Mouse (Mus musculus) kidney, adult 2 months (tissue): Measurements from ENCODE around the gene Lrrk1. TPM values are rescaled to one million over a fixed set of nuclear protein-coding genes. Genes with fewer than 3 reads are reported as not detected.

Experiments used
- DNase-seq: peaks from one replicate; pipeline ENCODE4 v3.0.0; 2021
- H3K27ac ChIP-seq: fragments of 200-500 bp; 2 replicates; pipeline ENCODE4 v1.5.1; 2012; ENCODE audit warnings: low read depth, low read length, control low read depth, inconsistent platforms; ENCODE audit not compliant: insufficient read depth
- H3K27me3 ChIP-seq: fragments of 200-500 bp; replicated peaks from 2 replicates; pipeline ENCODE4 v1.6.1; 2012; ENCODE audit warnings: mild to moderate bottlenecking, moderate library complexity, low read length, inconsistent platforms; ENCODE audit not compliant: control insufficient read depth, insufficient read depth
- H3K36me3 ChIP-seq: fragments of 200-500 bp; 2 replicates; pipeline ENCODE4 v1.6.1; 2012; ENCODE audit warnings: mild to moderate bottlenecking, moderate library complexity, low read length, inconsistent platforms; ENCODE audit not compliant: control insufficient read depth, insufficient read depth
- H3K4me1 ChIP-seq: fragments of 200-500 bp; 2 replicates; pipeline ENCODE4 v1.6.1; 2011; ENCODE audit warnings: low read length; ENCODE audit not compliant: control insufficient read depth, insufficient read depth
- H3K4me3 ChIP-seq: fragments of 200-500 bp; 2 replicates; pipeline ENCODE4 v1.5.1; 2011; ENCODE audit warnings: mild to moderate bottlenecking, low read depth, low read length, control low read depth; ENCODE audit not compliant: insufficient read depth
- CTCF ChIP-seq: fragments of 200-500 bp; conservative IDR thresholded peaks from 2 replicates; pipeline ENCODE4 v1.5.1; 2011; ENCODE audit warnings: low read depth, mild to moderate bottlenecking, control low read depth, low read length, moderate library complexity, mixed read lengths; ENCODE audit not compliant: insufficient read depth, insufficient read length
- POLR2A ChIP-seq: fragments of 200-500 bp; IDR thresholded peaks from one replicate; pipeline ENCODE4 v1.6.1; 2011; ENCODE audit warnings: low read depth, low read length, control low read depth
- WGBS: fragments of 180-500 bp; shearing (Covaris S2); methylation state at CpG from one replicate; pipeline ENCODE4 v1.1.7; 2018; 5-methylcytosine and 5-hydroxymethylcytosine counted together
- polyA plus RNA-seq: library from polyadenylated mRNA; depleted of rRNA; stranded (reverse); fragments of >200 nt; gene quantifications from 2 replicates; pipeline ENCODE4 v1.2.3, GENCODE M21; 2012

Lrrk1 gene
- polyA plus RNA-seq, 1 experiment: 17.3 TPM

DNA sequence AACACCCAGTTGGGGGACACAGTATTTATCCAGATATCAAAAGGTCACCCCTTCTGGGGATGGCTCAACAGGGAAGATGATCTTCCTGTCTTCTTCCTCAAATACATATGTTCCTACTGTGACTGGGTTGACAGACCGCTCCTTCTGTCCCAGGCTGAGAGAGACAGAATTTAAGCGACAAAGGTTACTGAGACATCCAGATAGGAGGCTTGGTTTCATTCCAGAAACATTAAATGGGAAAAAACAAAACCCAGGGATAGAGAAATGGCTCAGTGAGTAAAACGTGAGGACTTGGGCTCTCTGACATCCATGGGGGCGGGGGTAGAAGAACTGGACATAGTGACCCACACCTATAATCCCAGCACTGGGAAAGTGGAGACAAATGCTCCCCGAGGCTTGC is 14.7 kb upstream of the Lrrk1 start:
- no peak for TF ChIP-seq CTCF
- no peak for TF ChIP-seq POLR2A

DNA sequence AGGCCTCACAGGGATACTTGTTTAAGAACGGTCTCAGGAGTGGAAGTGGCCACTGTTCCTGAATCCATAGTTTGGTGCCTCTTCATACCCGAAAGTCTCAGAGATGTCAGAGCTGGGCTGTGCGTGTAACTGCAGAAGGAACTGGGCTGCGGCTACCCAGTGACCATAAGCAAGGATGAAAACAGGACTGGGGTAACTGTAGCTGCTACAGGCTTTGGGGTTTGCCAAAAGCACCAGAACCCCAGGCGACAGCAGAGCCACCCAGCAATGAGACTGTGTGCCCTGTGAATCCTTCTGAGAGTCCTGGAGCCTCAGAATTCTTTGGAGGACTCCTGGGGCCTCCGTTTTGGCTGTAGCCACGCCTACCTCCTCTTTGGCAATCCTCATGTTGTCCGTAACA is 13.5 kb upstream of the Lrrk1 start:
- 75% methylated on average over 8 of the region's 8 CpGs for WGBS
- H3K27me3 ChIP-seq: no peaks in the 10 kb centered on the region
- DNase-seq: no peak
- no peak overlapping the region for H3K4me3 ChIP-seq
- TF ChIP-seq CTCF: no peak
- no peak for TF ChIP-seq POLR2A
- H3K36me3 ChIP-seq: no peaks in the 10 kb centered on the region
- no peaks in the 10 kb centered on the region for H3K4me1 ChIP-seq
- H3K27ac ChIP-seq: no peak overlapping the region

More for the DNA sequence above, 14.7 kb upstream of the Lrrk1 start:
- H3K27ac ChIP-seq: no peak overlapping the region
- no peaks in the 10 kb centered on the region for H3K4me1 ChIP-seq
- no peak overlapping the region for H3K4me3 ChIP-seq
- WGBS: 82% methylated on average over 5 of the region's 5 CpGs
- H3K36me3 ChIP-seq: no peaks in the 10 kb centered on the region
- H3K27me3 ChIP-seq: no peaks in the 10 kb centered on the region
- DNase-seq: no peak

DNA sequence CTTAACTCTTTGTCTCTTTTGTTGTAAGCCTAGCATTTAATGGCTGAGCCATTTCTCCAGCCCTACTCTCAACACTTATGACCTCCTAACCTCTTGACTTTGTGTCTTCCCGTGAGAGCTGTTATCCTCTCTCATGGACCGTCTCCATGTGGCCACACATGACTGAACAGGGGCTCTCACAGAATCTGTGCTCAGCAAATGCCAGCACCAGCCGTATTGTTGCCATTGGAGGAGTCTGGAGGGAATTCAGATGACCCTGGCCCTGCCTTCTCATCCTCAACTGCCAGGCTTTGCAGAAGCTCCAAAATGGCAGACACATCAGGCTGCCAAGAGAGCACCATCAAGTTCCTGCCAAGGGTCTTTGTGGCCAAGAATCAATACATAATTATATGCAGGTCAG is 9.1 kb upstream of the Lrrk1 start:
- no peak for TF ChIP-seq CTCF
- TF ChIP-seq POLR2A: no peak
- no peaks in the 10 kb centered on the region for H3K4me1 ChIP-seq
- DNase-seq: peak; percentile 51
- no peaks in the 10 kb centered on the region for H3K36me3 ChIP-seq
- 38% methylated on average over 3 of the region's 3 CpGs for WGBS
- no peak overlapping the region for H3K4me3 ChIP-seq
- no peak overlapping the region for H3K27ac ChIP-seq
- no peaks in the 10 kb centered on the region for H3K27me3 ChIP-seq

DNA sequence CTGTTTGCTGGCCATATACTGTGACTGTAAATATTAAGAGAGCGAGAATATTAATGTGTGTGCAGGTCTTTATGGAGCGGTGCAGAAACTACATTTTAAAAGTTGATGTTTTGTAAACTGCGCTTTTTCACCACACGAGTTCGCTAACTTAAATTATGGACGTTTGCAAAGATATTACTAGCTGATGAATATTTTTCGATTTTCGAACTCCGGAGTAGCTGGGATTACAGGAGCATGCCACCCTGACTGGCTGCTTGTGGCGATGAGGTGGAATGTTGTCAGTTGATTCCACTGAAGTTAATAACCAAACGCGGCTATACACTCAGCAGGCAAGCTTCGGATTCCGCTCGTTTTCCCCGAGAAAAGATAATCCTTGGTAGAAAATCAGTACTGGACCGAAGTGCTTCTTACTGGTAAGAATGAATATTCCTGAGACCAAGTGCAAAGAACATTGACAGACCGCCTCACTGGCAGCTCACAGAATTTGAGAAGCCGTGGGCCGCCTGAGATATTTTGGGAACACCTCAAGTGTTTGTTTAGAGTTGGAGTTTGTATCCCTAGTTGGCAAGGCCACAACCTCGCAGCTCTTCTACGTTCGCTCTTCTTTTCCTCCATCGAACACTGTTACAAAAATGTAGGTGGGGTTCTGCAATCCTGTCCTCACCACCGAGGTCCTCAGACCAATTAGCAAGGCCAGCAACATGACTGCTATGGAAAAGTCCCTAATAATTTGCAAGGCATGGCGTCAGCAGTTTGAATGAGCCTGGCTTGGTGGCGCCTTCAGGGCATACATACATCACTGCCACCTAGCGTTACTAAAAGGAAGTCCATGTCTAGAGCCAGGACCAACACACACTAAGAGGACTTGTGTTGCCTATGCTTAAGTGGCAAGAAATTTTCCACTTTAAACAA is 727 bp upstream of the Lrrk1 start:
- Histone ChIP-seq H3K4me1 (peaks cover 10% of the 10 kb centered on the region; the same call in 1 of the 2 replicates), H3K27ac (peak overlapping the region; percentile 77; the same call in 1 of the 2 replicates), H3K36me3 (no peaks in the 10 kb centered on the region), H3K27me3 (no peaks in the 10 kb centered on the region), H3K4me3 (peak overlapping the region; percentile 71)
- 6% methylated on average over 28 of the region's 28 CpGs for WGBS
- TF ChIP-seq POLR2A: no peak
- TF ChIP-seq CTCF: peak; percentile 96
- DNase-seq: peak; percentile 91

DNA sequence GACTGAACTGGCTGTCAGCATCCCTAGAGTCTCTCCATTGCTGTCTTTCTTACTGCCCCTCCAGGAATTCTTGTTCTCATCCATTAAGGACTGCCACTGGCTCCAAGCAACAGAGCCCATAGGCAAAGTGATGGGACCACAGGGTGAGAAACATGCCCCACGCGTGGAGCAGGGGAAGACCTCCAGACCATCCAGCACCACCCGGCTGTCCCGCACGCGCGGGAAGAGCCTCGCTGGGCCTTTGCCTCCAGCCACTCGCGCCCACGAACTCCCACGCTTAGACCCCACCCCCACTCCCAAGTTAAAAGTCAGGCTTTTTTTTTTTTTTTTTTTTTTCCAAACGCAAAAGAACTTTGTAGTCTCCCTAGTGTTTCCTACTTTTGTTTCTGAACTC is 734 bp downstream of the Lrrk1 start:
- WGBS: 4% methylated on average over 13 of the region's 13 CpGs
- Histone ChIP-seq H3K36me3 (no peaks in the 10 kb centered on the region), H3K27ac (no peak overlapping the region; the same call in 1 of the 2 replicates), H3K4me1 (peaks cover 13% of the 10 kb centered on the region; the same call in 1 of the 2 replicates), H3K27me3 (no peaks in the 10 kb centered on the region), H3K4me3 (peak overlapping the region; percentile 71)
- TF ChIP-seq CTCF: no peak
- no peak for TF ChIP-seq POLR2A
- DNase-seq: peak; percentile 10

DNA sequence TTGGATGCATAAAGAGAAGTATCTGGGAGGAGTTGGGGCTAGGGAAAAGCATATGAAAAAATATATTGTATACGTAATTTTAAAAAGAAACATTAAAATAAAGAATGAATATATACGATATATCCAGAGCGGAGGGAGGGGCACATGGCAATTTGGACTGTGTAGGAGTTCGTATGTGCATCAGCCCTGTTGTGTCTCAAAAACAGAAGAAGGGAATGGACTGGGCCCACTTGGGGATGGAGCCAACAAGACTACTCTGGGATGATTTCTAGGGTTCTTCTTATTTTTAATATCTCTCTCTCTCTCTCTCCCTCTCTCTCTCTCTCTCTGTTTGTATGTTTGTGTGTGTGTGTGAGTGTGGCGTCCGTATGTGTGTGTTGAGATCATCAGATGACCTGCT is 1.7 kb downstream of the Lrrk1 start:
- 96% methylated on average over 6 of the region's 6 CpGs for WGBS
- Histone ChIP-seq H3K36me3 (no peaks in the 10 kb centered on the region), H3K27me3 (no peaks in the 10 kb centered on the region), H3K4me3 (no peak overlapping the region), H3K27ac (no peak overlapping the region), H3K4me1 (peaks cover 13% of the 10 kb centered on the region; the same call in 1 of the 2 replicates)
- TF ChIP-seq CTCF: no peak
- no peak for TF ChIP-seq POLR2A
- no peak for DNase-seq

DNA sequence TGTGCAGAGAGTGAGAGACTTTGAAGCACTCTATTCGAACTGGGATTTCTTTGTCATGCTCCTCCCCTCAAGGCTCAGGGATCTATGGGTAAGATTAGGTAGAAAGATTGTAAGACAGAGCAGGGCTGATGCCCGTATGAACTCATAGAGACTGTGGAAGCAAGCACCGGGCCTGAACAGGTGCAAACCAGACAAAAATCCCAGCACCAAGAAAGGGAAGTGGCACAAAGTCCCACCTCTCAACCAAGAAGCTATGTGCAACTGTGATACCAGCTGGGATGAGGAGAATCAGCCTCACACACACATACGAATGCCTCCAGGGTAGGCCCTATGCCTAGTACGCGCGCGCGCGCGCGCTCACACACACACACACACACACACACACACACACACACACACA is 2.3 kb downstream of the Lrrk1 start:
- no peak for TF ChIP-seq CTCF
- TF ChIP-seq POLR2A: no peak

More for the DNA sequence above, 2.3 kb downstream of the Lrrk1 start:
- Histone ChIP-seq H3K4me3 (no peak overlapping the region), H3K36me3 (no peaks in the 10 kb centered on the region), H3K27me3 (no peaks in the 10 kb centered on the region), H3K27ac (no peak overlapping the region), H3K4me1 (peaks cover 13% of the 10 kb centered on the region; the same call in 1 of the 2 replicates)
- no peak for DNase-seq
- 95% methylated on average over 12 of the region's 12 CpGs for whole genome bisulfite sequencing
